Mouse (Mus musculus) heart, adult 2 months (tissue): ENCODE data around the gene Gpnmb. TPM values are rescaled to one million over a fixed set of nuclear protein-coding genes. Genes with fewer than 3 reads are reported as not detected.

Experiments used
- DNase-seq, 2 experiments: peaks; one replicate each; pipeline ENCODE4 v3.0.0; 2021
- H3K27ac ChIP-seq: fragments of 200-600 bp; 2 replicates; pipeline ENCODE4 v1.8.1; 2022
- H3K27me3 ChIP-seq: fragments of 200-500 bp; 2 replicates; pipeline ENCODE4 v1.6.1; 2012; ENCODE audit warnings: mild to moderate bottlenecking, low read length, inconsistent platforms, mixed read lengths; ENCODE audit not compliant: control insufficient read depth, insufficient read depth
- H3K36me3 ChIP-seq: fragments of 200-500 bp; 2 replicates; pipeline ENCODE4 v1.6.1; 2012; ENCODE audit warnings: low read length, inconsistent platforms; ENCODE audit not compliant: control insufficient read depth, insufficient read depth
- H3K4me1 ChIP-seq: fragments of 200-500 bp; 2 replicates; pipeline ENCODE4 v1.6.1; 2011; ENCODE audit warnings: low read length; ENCODE audit not compliant: control insufficient read depth, insufficient read depth
- H3K4me3 ChIP-seq: fragments of 200-600 bp; 2 replicates; pipeline ENCODE4 v1.8.1; 2022
- H3K79me2 ChIP-seq: fragments of 200-500 bp; replicated peaks from 2 replicates; pipeline ENCODE4 v1.6.1; 2012; ENCODE audit warnings: mild to moderate bottlenecking, inconsistent platforms, low read length, moderate library complexity, mixed read lengths; ENCODE audit not compliant: control insufficient read depth, insufficient read depth
- H3K9ac ChIP-seq: fragments of 200-500 bp; 2 replicates; pipeline ENCODE4 v1.6.1; 2012; ENCODE audit warnings: low read depth, mild to moderate bottlenecking, control low read depth, inconsistent platforms, low read length, mixed read lengths
- CTCF ChIP-seq: fragments of 200-600 bp; IDR thresholded peaks from 2 replicates; pipeline ENCODE4 v1.8.1; 2022; ENCODE audit warnings: antibody characterized with exemption, mild to moderate bottlenecking, moderate library complexity
- EP300 ChIP-seq: fragments of 200-500 bp; IDR thresholded peaks from 2 replicates; pipeline ENCODE4 v1.6.1; 2011; ENCODE audit warnings: low read depth, low read length, control low read depth; ENCODE audit not compliant: insufficient read depth
- POLR2A ChIP-seq: fragments of 200-500 bp; IDR thresholded peaks from 2 replicates; pipeline ENCODE4 v1.6.1; 2011; ENCODE audit warnings: mild to moderate bottlenecking, low read depth, low read length, control low read depth; ENCODE audit not compliant: insufficient read depth
- WGBS: fragments of 180-500 bp; shearing (Covaris S2); methylation state at CpG from one replicate; pipeline ENCODE4 v1.1.7; 2018; 5-methylcytosine and 5-hydroxymethylcytosine counted together
- intact Hi-C: fragments of 180-260 bp; cut with DNase I; formaldehyde crosslinking; loops from one replicate; pipeline ENCODE4 v1.15.1; 2025
- polyA plus RNA-seq: library from polyadenylated mRNA; depleted of rRNA; stranded (reverse); fragments of >200 nt; gene quantifications from 2 replicates; pipeline ENCODE4 v1.2.3, GENCODE M21; 2012; rRNA removed
- total RNA-seq, 2 experiments: library from RNA; stranded (reverse); gene quantifications; 2 replicates each; pipeline ENCODE4 v1.2.3; 2021

Gene Gpnmb
- total and polyA plus RNA-seq, 3 experiments = 0.84 to 4.9 (median 1.3) TPM

GRCm38 (mm10) chr6:49119462-49120135, 83.3 kb downstream of the Gpnmb start:
- no peak overlapping the region for H3K27ac ChIP-seq
- H3K4me1 ChIP-seq = no peaks in the 10 kb centered on the region
- DNase-seq = no peak
- TF ChIP-seq CTCF = no peak
- TF ChIP-seq POLR2A = no peak
- no peak for TF ChIP-seq EP300
- WGBS = 64% methylated on average over 1 of the region's 1 CpGs
- H3K9ac ChIP-seq = no peak overlapping the region
- no peak overlapping the region for H3K4me3 ChIP-seq
- H3K27me3 ChIP-seq = no peaks in the 10 kb centered on the region
- H3K36me3 ChIP-seq = no peaks in the 10 kb centered on the region
- H3K79me2 ChIP-seq = no peaks in the 10 kb centered on the region
- intact Hi-C loops = no loop called here

DNA sequence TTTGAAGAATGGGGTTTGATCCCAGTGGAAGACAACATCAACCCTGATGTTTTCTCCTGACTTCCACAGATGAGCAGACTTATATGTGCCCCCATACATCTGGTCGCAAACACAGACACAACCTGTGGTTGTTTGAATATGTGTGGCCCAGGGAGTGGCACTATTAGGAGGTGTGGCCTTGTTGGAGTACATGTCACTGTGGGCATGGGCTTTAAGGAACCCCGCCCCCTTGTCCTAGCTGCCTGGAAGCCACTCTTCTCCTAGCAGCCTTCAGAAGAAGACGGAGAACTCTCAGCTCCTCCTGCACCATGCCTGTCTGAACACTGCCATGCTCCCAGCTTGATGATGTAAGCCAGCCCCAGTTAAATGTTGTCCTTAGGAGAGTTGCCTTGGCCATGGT, 84.0 kb downstream of the Gpnmb start:
- Histone ChIP-seq H3K36me3 (no peaks in the 10 kb centered on the region), H3K27ac (no peak overlapping the region), H3K79me2 (no peaks in the 10 kb centered on the region), H3K9ac (no peak overlapping the region), H3K4me1 (no peaks in the 10 kb centered on the region), H3K27me3 (no peaks in the 10 kb centered on the region), H3K4me3 (no peak overlapping the region)
- no peak for TF ChIP-seq POLR2A
- no peak for TF ChIP-seq CTCF
- TF ChIP-seq EP300 = no peak
- no peak for DNase-seq
- intact Hi-C loops = no loop called here
- WGBS = 90% methylated on average over 3 of the region's 3 CpGs

Other genes starting within 250 kb of the Gpnmb start
- 10 to 100 TPM; 17.0 to 22.0 TPM for gene Tmem176a, start 195.6 kb upstream of the Gpnmb start, total RNA-seq
- 19.3 and 28.1 TPM in 2 replicates for gene Tmem176a, start 195.6 kb upstream of the Gpnmb start, polyA plus RNA-seq
- gene Tmem176b, start 195.1 kb upstream of the Gpnmb start, total RNA-seq = 10 to 100 TPM; 41.6 to 53.0 TPM
- gene Tmem176b, start 195.1 kb upstream of the Gpnmb start, polyA plus RNA-seq = 104 and 108 TPM in 2 replicates
- gene Aoc1, start 163.7 kb upstream of the Gpnmb start, total RNA-seq = not detected
- 0.23 and 1.1 TPM in 2 replicates for gene Aoc1, start 163.7 kb upstream of the Gpnmb start, polyA plus RNA-seq
- not detected for gene 1600015I10Rik, start 106.7 kb upstream of the Gpnmb start, total RNA-seq
- 0.08 and 0.12 TPM in 2 replicates for gene 1600015I10Rik, start 106.7 kb upstream of the Gpnmb start, polyA plus RNA-seq
- not detected for gene Doxl2, start 61.6 kb upstream of the Gpnmb start, total RNA-seq
- not detected in 2 replicates for gene Doxl2, start 61.6 kb upstream of the Gpnmb start, polyA plus RNA-seq
- not detected for gene Svs1, start 49.7 kb upstream of the Gpnmb start, total RNA-seq
- gene Svs1, start 49.7 kb upstream of the Gpnmb start, polyA plus RNA-seq = not detected in 2 replicates
- gene Malsu1, start 37.2 kb downstream of the Gpnmb start, total RNA-seq = 10 to 100 TPM; 34.4 to 39.0 TPM
- 14.5 and 15.4 TPM in 2 replicates for gene Malsu1, start 37.2 kb downstream of the Gpnmb start, polyA plus RNA-seq
- not detected for gene Igf2bp3, start 178.4 kb downstream of the Gpnmb start, total RNA-seq
- not detected in 2 replicates for gene Igf2bp3, start 178.4 kb downstream of the Gpnmb start, polyA plus RNA-seq
- gene Tra2a, start 227.5 kb downstream of the Gpnmb start, total RNA-seq = 10 to 100 TPM; 23.1 to 26.4 TPM
- 21.0 and 38.4 TPM in 2 replicates for gene Tra2a, start 227.5 kb downstream of the Gpnmb start, polyA plus RNA-seq